Mouse (Mus musculus) sigmoid colon, adult 10 weeks (tissue): ENCODE data around the gene B230307C23Rik. TPM values are rescaled to one million over a fixed set of nuclear protein-coding genes. Genes with fewer than 3 reads are reported as not detected.

Experiments
- polyA plus RNA-seq: library from polyadenylated mRNA; stranded (reverse); fragments of 350-450 nt; fragmentation: Illumina TruSeq; extraction: RNeasy Lipid Tissue Mini Kit (QIAGEN cat#74804); gene quantifications from one replicate; pipeline ENCODE4 v1.2.3, GENCODE M21; 2014; ENCODE audit warnings: low read depth, low replicate concordance

The B230307C23Rik gene
- 54.0 TPM for polyA plus RNA-seq

GRCm38 (mm10) chr16:97996616-97997382 lies at the start of gene B230307C23Rik:
B230307C23Rik (plus strand) TSS chr16:97997315.

DNA sequence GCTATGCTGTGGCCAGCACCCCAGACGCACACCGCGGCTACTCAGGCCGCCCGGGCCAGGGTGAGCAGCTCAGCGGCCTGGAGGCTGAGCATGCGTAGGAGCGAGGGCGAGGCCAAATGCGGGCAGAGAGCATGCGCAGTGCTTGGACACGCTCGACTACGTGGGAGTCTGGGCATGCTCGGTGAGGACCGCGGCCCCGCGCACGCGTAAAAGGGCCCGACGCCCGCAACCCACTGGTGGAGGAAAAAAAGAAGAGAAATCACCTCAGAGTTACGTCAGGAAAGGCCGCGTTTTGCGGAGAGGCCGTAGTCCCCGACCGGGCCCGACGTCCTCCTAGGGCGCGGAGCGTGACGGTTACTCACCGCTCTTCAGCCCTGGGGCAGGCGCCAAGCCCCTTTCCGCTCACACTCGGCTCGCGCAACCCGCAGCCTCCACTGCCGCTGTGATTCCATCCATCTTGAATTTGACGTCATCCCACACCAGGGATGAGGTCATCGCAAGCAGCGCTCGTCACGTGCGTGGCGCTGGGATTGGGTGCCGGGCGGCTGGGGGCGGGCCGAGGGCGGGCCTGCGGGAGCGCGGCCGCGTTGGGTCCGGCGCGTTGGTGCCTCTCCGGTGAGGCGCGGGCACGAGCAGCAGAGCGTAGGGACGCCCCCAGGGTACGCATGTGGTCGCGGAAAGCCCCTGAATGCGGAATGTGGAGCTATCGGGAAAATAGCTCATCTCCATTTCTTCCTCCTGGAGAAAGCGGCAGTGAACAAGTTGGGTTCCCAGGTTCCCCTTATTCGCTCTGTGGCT lies 34.8 kb upstream of the B230307C23Rik start, which contains the start of the genes C2cd2 and Zbtb21:
C2cd2 (minus strand) TSS at position 448 of the 798 bp plus-strand sequence.
Zbtb21 (minus strand) TSS at position 472 of the 798 bp plus-strand sequence.

Other genes with a start within 250 kb of the B230307C23Rik start
- 15.7 TPM for gene Ripk4, start 233.5 kb upstream of the B230307C23Rik start, polyA plus RNA-seq
- 10.5 TPM for gene Prdm15, start 145.5 kb upstream of the B230307C23Rik start, polyA plus RNA-seq
- gene C2cd2, start 34.7 kb upstream of the B230307C23Rik start, polyA plus RNA-seq = 10.9 TPM
- gene Zbtb21, start 34.7 kb upstream of the B230307C23Rik start, polyA plus RNA-seq = 8.5 TPM
- gene A630089N07Rik, start 85.1 kb downstream of the B230307C23Rik start, polyA plus RNA-seq = 17.3 TPM